Mouse (Mus musculus): ENCODE data around the gene Sorcs2. TPM values are rescaled to one million over a fixed set of nuclear protein-coding genes. Genes with fewer than 3 reads are reported as not detected.

Gene Sorcs2
- polyA plus RNA-seq, 1 experiment, result 19.3 TPM

- H3K4me3 ChIP-seq (replicated peaks; ENCODE audit: extremely low read depth, low read depth, low read length), result no peak overlapping the region
- 74% methylated on average over 8 of the region's 8 CpGs for WGBS
- peak; percentile 45 for DNase-seq
- H3K4me1 ChIP-seq (ENCODE audit: control insufficient read depth, insufficient read depth, low read length), result 0 out of 2 replicates have a peak, but pooled peaks cover under 1% of the 10 kb centered on the region
- no peak for TF ChIP-seq CTCF (IDR thresholded peaks at IDR 0.05; ENCODE audit: insufficient read depth, low read length)
Observed at GRCm38 (mm10) chr5:36320667-36321066, 77.3 kb downstream of the Sorcs2 start.

- 64% methylated on average over 6 of the region's 6 CpGs for WGBS
- H3K4me1 ChIP-seq (ENCODE audit: control insufficient read depth, insufficient read depth, low read length), result peaks cover 11% of the 10 kb centered on the region; the same call in 1 of the 2 replicates
- TF ChIP-seq CTCF (IDR thresholded peaks at IDR 0.05; ENCODE audit: insufficient read depth, low read length) (peak; percentile 29; the same call in 1 of the 2 replicates), POLR2A (IDR thresholded peaks at IDR 0.05; ENCODE audit: borderline replicate concordance, extremely low read depth, low read depth, low read length) (no peak)
- no peak overlapping the region for H3K4me3 ChIP-seq (replicated peaks; ENCODE audit: extremely low read depth, low read depth, low read length)
- no peak for DNase-seq
Observed at GRCm38 (mm10) chr5:36317641-36318368, 80.1 kb downstream of the Sorcs2 start.

- H3K4me1 ChIP-seq (ENCODE audit: control insufficient read depth, insufficient read depth, low read length), result peaks cover 11% of the 10 kb centered on the region; the same call in 1 of the 2 replicates
- WGBS, result 61% methylated on average over 9 of the region's 9 CpGs
- H3K4me3 ChIP-seq (replicated peaks; ENCODE audit: extremely low read depth, low read depth, low read length), result no peak overlapping the region
- no peak for DNase-seq
- TF ChIP-seq POLR2A (IDR thresholded peaks at IDR 0.05; ENCODE audit: borderline replicate concordance, extremely low read depth, low read depth, low read length) (no peak), CTCF (IDR thresholded peaks at IDR 0.05; ENCODE audit: insufficient read depth, low read length) (no peak)
Observed at GRCm38 (mm10) chr5:36315106-36315505, 82.8 kb downstream of the Sorcs2 start.

- Histone ChIP-seq H3K4me3 (replicated peaks; ENCODE audit: extremely low read depth, low read depth, low read length) (no peak overlapping the region), H3K4me1 (ENCODE audit: control insufficient read depth, insufficient read depth, low read length) (peaks cover 11% of the 10 kb centered on the region; the same call in 1 of the 2 replicates)
- no peak for DNase-seq
- 31% methylated on average over 16 of the region's 16 CpGs for WGBS
- TF ChIP-seq POLR2A (IDR thresholded peaks at IDR 0.05; ENCODE audit: borderline replicate concordance, extremely low read depth, low read depth, low read length), result no peak
- TF ChIP-seq CTCF (IDR thresholded peaks at IDR 0.05; ENCODE audit: insufficient read depth, low read length), result no peak
Observed at GRCm38 (mm10) chr5:36313353-36314079, 84.4 kb downstream of the Sorcs2 start.

GRCm38 (mm10) chr5:36312926-36313325 lies 85.0 kb downstream of the Sorcs2 start:
- DNase-seq, result no peak
- no peak for TF ChIP-seq CTCF (IDR thresholded peaks at IDR 0.05; ENCODE audit: insufficient read depth, low read length)
- no peak for TF ChIP-seq POLR2A (IDR thresholded peaks at IDR 0.05; ENCODE audit: borderline replicate concordance, extremely low read depth, low read depth, low read length)
- H3K4me3 ChIP-seq (replicated peaks; ENCODE audit: extremely low read depth, low read depth, low read length), result no peak overlapping the region
- H3K4me1 ChIP-seq (ENCODE audit: control insufficient read depth, insufficient read depth, low read length), result peaks cover 11% of the 10 kb centered on the region; the same call in 1 of the 2 replicates
- WGBS, result 48% methylated on average over 6 of the region's 6 CpGs

GRCm38 (mm10) chr5:36304299-36304980 lies 93.5 kb downstream of the Sorcs2 start:
- TF ChIP-seq CTCF (IDR thresholded peaks at IDR 0.05; ENCODE audit: insufficient read depth, low read length) (no peak), POLR2A (IDR thresholded peaks at IDR 0.05; ENCODE audit: borderline replicate concordance, extremely low read depth, low read depth, low read length) (no peak)
- no peak for DNase-seq
- H3K4me1 ChIP-seq (ENCODE audit: control insufficient read depth, insufficient read depth, low read length), result no peaks in the 10 kb centered on the region
- 60% methylated on average over 7 of the region's 7 CpGs for WGBS
- H3K4me3 ChIP-seq (replicated peaks; ENCODE audit: extremely low read depth, low read depth, low read length), result no peak overlapping the region

GRCm38 (mm10) chr5:36301166-36301565 lies 96.8 kb downstream of the Sorcs2 start:
- Histone ChIP-seq H3K4me1 (ENCODE audit: control insufficient read depth, insufficient read depth, low read length) (no peaks in the 10 kb centered on the region), H3K4me3 (replicated peaks; ENCODE audit: extremely low read depth, low read depth, low read length) (no peak overlapping the region)
- TF ChIP-seq CTCF (IDR thresholded peaks at IDR 0.05; ENCODE audit: insufficient read depth, low read length) (no peak), POLR2A (IDR thresholded peaks at IDR 0.05; ENCODE audit: borderline replicate concordance, extremely low read depth, low read depth, low read length) (no peak)
- 61% methylated on average over 4 of the region's 4 CpGs for WGBS
- no peak for DNase-seq

- Histone ChIP-seq H3K4me1 (ENCODE audit: control insufficient read depth, insufficient read depth, low read length) (no peaks in the 10 kb centered on the region), H3K4me3 (replicated peaks; ENCODE audit: extremely low read depth, low read depth, low read length) (no peak overlapping the region)
- WGBS, result 50% methylated on average over 4 of the region's 4 CpGs
- no peak for TF ChIP-seq POLR2A (IDR thresholded peaks at IDR 0.05; ENCODE audit: borderline replicate concordance, extremely low read depth, low read depth, low read length)
- no peak for TF ChIP-seq CTCF (IDR thresholded peaks at IDR 0.05; ENCODE audit: insufficient read depth, low read length)
- DNase-seq, result no peak
Observed at GRCm38 (mm10) chr5:36298049-36298448, 99.9 kb downstream of the Sorcs2 start.

- Histone ChIP-seq H3K4me3 (replicated peaks; ENCODE audit: extremely low read depth, low read depth, low read length) (no peak overlapping the region), H3K4me1 (ENCODE audit: control insufficient read depth, insufficient read depth, low read length) (no peaks in the 10 kb centered on the region)
- WGBS, result 48% methylated on average over 4 of the region's 4 CpGs
- no peak for DNase-seq
- TF ChIP-seq CTCF (IDR thresholded peaks at IDR 0.05; ENCODE audit: insufficient read depth, low read length) (no peak), POLR2A (IDR thresholded peaks at IDR 0.05; ENCODE audit: borderline replicate concordance, extremely low read depth, low read depth, low read length) (no peak)
Observed at GRCm38 (mm10) chr5:36297246-36297645, 100.7 kb downstream of the Sorcs2 start.

Measured in lung, adult 2 months (tissue).